28 mouse cellular contexts compared by ENCODE assay signal in the genomic region with DNA sequence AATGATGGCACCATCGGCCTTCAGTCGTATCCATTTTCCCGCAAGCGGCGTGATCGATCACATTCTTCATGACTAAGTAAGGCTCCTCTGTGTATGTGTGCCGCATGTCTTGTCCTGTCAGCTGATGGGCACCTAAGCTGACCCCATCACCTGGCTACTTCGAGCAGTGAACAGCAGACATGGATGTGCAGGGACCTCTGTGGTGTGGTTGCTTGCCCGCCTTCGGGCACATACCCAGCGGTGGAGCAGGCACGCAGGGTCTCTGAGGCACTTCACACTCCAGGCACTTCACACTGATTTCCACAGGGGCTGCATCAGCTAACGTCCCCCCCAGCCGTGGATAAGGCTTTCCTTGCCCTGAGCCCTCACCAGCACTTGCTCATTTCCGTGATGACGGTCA. TPM values are rescaled to one million over a fixed set of nuclear protein-coding genes. Genes with fewer than 3 reads are reported as not detected.
DNase-seq lines count a peak whose midpoint lies in the region; ATAC-seq and TF ChIP-seq lines count a peak whose summit lies in the region.
"Had no signal": no experiment of that assay in that cellular context is flagged by ENCODE, and none has a peak within 500 bp of the region (broad histone marks: within the 10 kb centered on the region; RNA-seq: fewer than 3 reads in every experiment).

No protein-coding gene starts in this region.

- no peak for ATAC-seq in hindbrain, embryonic 12.5 days (ENCODE audit: low FRiP score)
- ATAC-seq: CD4-positive, CD25-positive, alpha-beta regulatory T cell, adult 4 months; forebrain, embryonic 15.5 days; hindbrain, embryonic 16.5 days had no signal

- 93% methylated on average over 16 of the region's 16 CpGs for WGBS in hindbrain, embryonic 10.5 days
- WGBS in hindbrain, embryonic 12.5 days, result 94% methylated on average over 16 of the region's 16 CpGs
- whole genome bisulfite sequencing in cerebellum, adult 2 months, result 93% methylated on average over 16 of the region's 16 CpGs

- peaks cover 18% of the 10 kb centered on the region for H3K9me3 ChIP-seq in hindbrain, embryonic 10.5 days
- peaks cover 9% of the 10 kb centered on the region for H3K9me3 ChIP-seq in hindbrain, embryonic 12.5 days (replicated peaks)
- H3K9me3 ChIP-seq: forebrain, embryonic 15.5 days had no signal

- no peaks in the 10 kb centered on the region for H3K36me3 ChIP-seq in hindbrain, embryonic 10.5 days
- no peaks in the 10 kb centered on the region for H3K36me3 ChIP-seq in hindbrain, embryonic 12.5 days
- H3K36me3 ChIP-seq: embryonic facial prominence, embryonic 10.5 days; embryonic facial prominence, embryonic 13.5 days; forebrain, embryonic 12.5 days; forebrain, embryonic 15.5 days; heart, embryonic 12.5 days; heart, embryonic 15.5 days; hindbrain, embryonic 13.5 days had no signal

- H3K9ac ChIP-seq in hindbrain, embryonic 12.5 days, result no peak overlapping the region
- H3K9ac ChIP-seq: embryonic facial prominence, embryonic 13.5 days; forebrain, embryonic 12.5 days; forebrain, embryonic 15.5 days; heart, embryonic 12.5 days; heart, embryonic 15.5 days; hindbrain, embryonic 13.5 days had no signal

- no peak overlapping the region for H3K27ac ChIP-seq in hindbrain, embryonic 10.5 days
- H3K27ac ChIP-seq in hindbrain, embryonic 12.5 days, result no peak overlapping the region
- H3K27ac ChIP-seq in cerebellum, adult 2 months (ENCODE audit: insufficient read depth, low read length), result no peak overlapping the region
- H3K27ac ChIP-seq: embryonic facial prominence, embryonic 10.5 days; embryonic facial prominence, embryonic 13.5 days; forebrain, embryonic 12.5 days; forebrain, embryonic 15.5 days; heart, adult 2 months; heart, embryonic 15.5 days; hindbrain, embryonic 13.5 days had no signal

- TF ChIP-seq CTCF in cerebellum, adult 2 months (IDR thresholded peaks at IDR 0.05; ENCODE audit: borderline replicate concordance, insufficient read depth, low read depth, low read length), result no peak

- no peaks in the 10 kb centered on the region; the same call in 1 of the 2 replicates for H3K27me3 ChIP-seq in hindbrain, embryonic 10.5 days (ENCODE audit: insufficient read depth, poor library complexity, severe bottlenecking)
- H3K27me3 ChIP-seq in hindbrain, embryonic 12.5 days, result peaks cover 11% of the 10 kb centered on the region; the same call in 1 of the 2 replicates
- no peaks in the 10 kb centered on the region for H3K27me3 ChIP-seq in cerebellum, adult 2 months (ENCODE audit: control insufficient read depth, insufficient read depth, low read length)
- H3K27me3 ChIP-seq: embryonic facial prominence, embryonic 13.5 days; forebrain, embryonic 15.5 days had no signal

- 0 out of 2 replicates have a peak overlapping the region, but pooled peaks have one; percentile 6 for H3K4me3 ChIP-seq in hindbrain, embryonic 10.5 days
- H3K4me3 ChIP-seq in hindbrain, embryonic 12.5 days, result no peak overlapping the region
- no peak overlapping the region for H3K4me3 ChIP-seq in cerebellum, adult 2 months (replicated peaks; ENCODE audit: insufficient read depth, low read depth, low read length)
- H3K4me3 ChIP-seq: embryonic facial prominence, embryonic 10.5 days; embryonic facial prominence, embryonic 13.5 days; erythroblast, embryonic 14.5 days; forebrain, embryonic 12.5 days; forebrain, embryonic 15.5 days; heart, adult 2 months; heart, embryonic 12.5 days; heart, embryonic 15.5 days; hindbrain, embryonic 13.5 days had no signal

- no peak for DNase-seq in hindbrain, embryonic 10.5 days (ENCODE audit: low spot score)
- DNase-seq in spleen, postnatal 4 days (ENCODE audit: low spot score in 2 of 2), result peak; percentile 9 to 49
- no peak for DNase-seq in spleen, postnatal 10 days (ENCODE audit: low spot score in 2 of 2)
- peak; percentile 1 for DNase-seq in testis, postnatal 14 days (ENCODE audit: low spot score)
- no peak for DNase-seq in cerebellum, adult 2 months
- DNase-seq: adrenal gland, adult 2 months; adrenal gland, postnatal 14 days; cerebellum, adult 11 months; cerebellum, adult 8-10 months; cerebellum, postnatal 10 days; cerebellum, postnatal 36 days; embryo, embryonic 11 days; gastrocnemius, postnatal 25 days; heart, adult 2 months; heart, postnatal 10 days; heart, postnatal 4 days had no signal

- H3K4me1 ChIP-seq in hindbrain, embryonic 10.5 days (replicated peaks), result no peaks in the 10 kb centered on the region
- H3K4me1 ChIP-seq in hindbrain, embryonic 12.5 days, result no peaks in the 10 kb centered on the region
- no peaks in the 10 kb centered on the region for H3K4me1 ChIP-seq in cerebellum, adult 2 months (ENCODE audit: control insufficient read depth, insufficient read depth, low read length)
- H3K4me1 ChIP-seq: embryonic facial prominence, embryonic 10.5 days; forebrain, embryonic 12.5 days; forebrain, embryonic 15.5 days; heart, embryonic 12.5 days; heart, embryonic 15.5 days; hindbrain, embryonic 13.5 days had no signal

- no peak overlapping the region for H3K4me2 ChIP-seq in hindbrain, embryonic 12.5 days (replicated peaks)
- H3K4me2 ChIP-seq: embryonic facial prominence, embryonic 13.5 days; forebrain, embryonic 12.5 days; forebrain, embryonic 15.5 days; heart, embryonic 12.5 days; heart, embryonic 15.5 days; hindbrain, embryonic 13.5 days had no signal

- no peak for TF ChIP-seq POLR2A in cerebellum, adult 2 months (IDR thresholded peaks at IDR 0.05; ENCODE audit: borderline replicate concordance, insufficient read depth, low read length)

RNA-seq across cellular contexts. Expression of a gene that starts 28.1 kb away (rescaled TPM):
- 0.03 and 0.32 TPM in 2 replicates for polyA plus RNA-seq in hindbrain, embryonic 10.5 days (2016; fragmentation: Nextera tagmentation; extraction: Ambion mirVana)
- 0.31 TPM in 1 of 2 replicates, not detected in the other for polyA plus RNA-seq in hindbrain, embryonic 12.5 days (2016; fragmentation: Nextera tagmentation; extraction: Ambion mirVana)
- 0.24 and 0.29 TPM in 2 replicates for polyA plus RNA-seq in cerebellum, adult 2 months (2012; rRNA removed)
- polyA plus RNA-seq: C2C12; CD4-positive, CD25-positive, alpha-beta regulatory T cell, adult 4 months; erythroblast, embryonic 14.5 days; heart, embryonic 12.5 days had no signal

RNA-seq across cellular contexts. Expression of a gene that starts 30.2 kb away (rescaled TPM):
- polyA plus RNA-seq in hindbrain, embryonic 10.5 days (2016; fragmentation: Nextera tagmentation; extraction: Ambion mirVana), result 0.09 and 0.13 TPM in 2 replicates
- 0.09 and 0.12 TPM in 2 replicates for polyA plus RNA-seq in hindbrain, embryonic 12.5 days (2016; fragmentation: Nextera tagmentation; extraction: Ambion mirVana)
- polyA plus RNA-seq in cerebellum, adult 2 months (2012; rRNA removed), result 0.02 and 0.03 TPM in 2 replicates
- polyA plus RNA-seq: adrenal gland, adult 2 months; CD4-positive, CD25-positive, alpha-beta regulatory T cell, adult 4 months had no signal

RNA-seq across cellular contexts. Expression of a gene that starts 49.2 kb away (rescaled TPM):
- polyA plus RNA-seq in hindbrain, embryonic 10.5 days (2016; fragmentation: Nextera tagmentation; extraction: Ambion mirVana), result 436 and 447 TPM in 2 replicates
- polyA plus RNA-seq in hindbrain, embryonic 12.5 days (2016; fragmentation: Nextera tagmentation; extraction: Ambion mirVana), result 309 and 313 TPM in 2 replicates
- polyA plus RNA-seq in cerebellum, adult 2 months (2012; rRNA removed), result 217 and 222 TPM in 2 replicates

Comparison
In these comparisons a context has a peak if more than half of its experiments do, and no peak if none do; other contexts are left out.
1. DNase-seq: peak in spleen, postnatal 4 days (2 of 2) and testis, postnatal 14 days (single experiment); none in hindbrain, embryonic 10.5 days (single experiment), spleen, postnatal 10 days (0 of 2) and cerebellum, adult 2 months (0 of 2).